Mouse (Mus musculus): ENCODE results near the gene Cavin1. TPM values are rescaled to one million over a fixed set of nuclear protein-coding genes. Genes with fewer than 3 reads are reported as not detected.
A peak's percentile ranks its signal among the peaks of the same experiment; 100 is the strongest.

The Cavin1 gene
- total RNA-seq, 1 experiment, result 30.7 TPM

DNA sequence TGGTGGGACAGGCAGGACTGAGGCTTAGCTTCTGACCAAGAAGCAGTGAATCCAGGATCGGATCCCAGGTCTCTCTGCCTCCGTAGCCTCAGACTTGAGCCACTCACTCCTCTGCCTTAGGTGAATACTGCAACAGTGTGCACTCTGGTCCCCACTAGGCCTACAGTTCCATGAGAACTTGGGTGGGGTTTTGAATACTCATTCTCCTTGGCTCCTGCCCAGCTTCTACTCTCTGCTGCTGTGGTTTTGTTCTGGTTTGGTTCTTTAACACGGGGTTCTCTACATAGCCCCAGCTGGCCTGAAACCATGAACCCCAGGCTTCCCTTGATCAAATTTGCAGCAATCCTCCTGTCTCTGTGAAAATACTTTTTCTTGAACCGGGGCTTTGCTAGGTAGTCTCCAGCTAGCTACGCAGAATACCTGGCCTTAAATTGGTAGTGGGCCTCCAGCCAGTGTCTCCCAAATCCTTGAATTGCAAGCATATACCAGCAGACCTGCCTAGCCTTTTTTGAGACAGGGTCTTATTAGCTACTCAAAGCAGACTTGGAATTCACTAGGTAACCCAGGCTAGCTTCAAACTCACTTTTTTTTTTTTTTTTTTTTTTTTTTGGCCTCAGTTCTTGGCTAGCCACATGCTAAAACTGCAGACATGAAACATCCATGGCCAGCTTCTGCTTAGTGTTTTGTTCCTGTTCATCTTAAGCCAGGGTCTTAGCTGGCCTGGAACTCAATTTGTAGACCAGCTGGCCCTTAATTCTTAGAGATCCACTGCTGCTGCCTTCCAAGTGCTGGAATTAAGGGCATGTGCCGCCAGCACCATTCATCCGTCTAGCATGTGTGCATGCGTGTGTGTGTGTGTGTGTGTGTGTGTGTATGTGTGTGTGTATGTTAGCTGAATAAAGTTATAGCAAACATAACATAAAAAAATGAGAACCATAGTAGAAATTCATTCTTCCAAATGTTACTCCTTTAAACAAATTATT, 35.0 kb downstream of the Cavin1 start:
- TF ChIP-seq ZNF384 (IDR thresholded peaks at IDR 0.05; ENCODE audit: low read depth, low read length) (0 out of 2 replicates have a peak, but pooled peaks have one; percentile 40), MAFK (IDR thresholded peaks at IDR 0.05; ENCODE audit: insufficient read depth, low read depth, low read length) (no peak)
- H3K27ac ChIP-seq (ENCODE audit: insufficient read depth, low read depth, low read length, poor library complexity, severe bottlenecking), result no peak overlapping the region; the same call in 1 of the 2 replicates
- peak overlapping the region; percentile 15; the same call in 1 of the 2 replicates for H3K9ac ChIP-seq (ENCODE audit: insufficient read depth, low read depth, low read length, poor library complexity, severe bottlenecking)
- in situ Hi-C loops (cut with MboI; ENCODE audit: low sequenced_read_pairs in 2 of 2, unreplicated experiment in 2 of 2), result no loop called here
- H3K36me3 ChIP-seq (ENCODE audit: control insufficient read depth, insufficient read depth, low read length, poor library complexity, severe bottlenecking), result peaks cover 1% of the 10 kb centered on the region
- H3K9me3 ChIP-seq (ENCODE audit: control insufficient read depth, insufficient read depth, low read depth, low read length), result no peaks in the 10 kb centered on the region
- H3K4me1 ChIP-seq (ENCODE audit: control insufficient read depth in 2 of 2, insufficient read depth in 2 of 2, low read length in 2 of 2, poor library complexity in 1 of 2), result peaks cover 8 to 17% of the 10 kb centered on the region in 2 experiments
- DNase-seq (ENCODE audit: low read depth, low spot score), result no peak
- no peak overlapping the region for H3K4me3 ChIP-seq (ENCODE audit: insufficient read depth in 1 of 2, low read depth in 1 of 2, low read length in 2 of 2, poor library complexity in 1 of 2, severe bottlenecking in 1 of 2)

DNA sequence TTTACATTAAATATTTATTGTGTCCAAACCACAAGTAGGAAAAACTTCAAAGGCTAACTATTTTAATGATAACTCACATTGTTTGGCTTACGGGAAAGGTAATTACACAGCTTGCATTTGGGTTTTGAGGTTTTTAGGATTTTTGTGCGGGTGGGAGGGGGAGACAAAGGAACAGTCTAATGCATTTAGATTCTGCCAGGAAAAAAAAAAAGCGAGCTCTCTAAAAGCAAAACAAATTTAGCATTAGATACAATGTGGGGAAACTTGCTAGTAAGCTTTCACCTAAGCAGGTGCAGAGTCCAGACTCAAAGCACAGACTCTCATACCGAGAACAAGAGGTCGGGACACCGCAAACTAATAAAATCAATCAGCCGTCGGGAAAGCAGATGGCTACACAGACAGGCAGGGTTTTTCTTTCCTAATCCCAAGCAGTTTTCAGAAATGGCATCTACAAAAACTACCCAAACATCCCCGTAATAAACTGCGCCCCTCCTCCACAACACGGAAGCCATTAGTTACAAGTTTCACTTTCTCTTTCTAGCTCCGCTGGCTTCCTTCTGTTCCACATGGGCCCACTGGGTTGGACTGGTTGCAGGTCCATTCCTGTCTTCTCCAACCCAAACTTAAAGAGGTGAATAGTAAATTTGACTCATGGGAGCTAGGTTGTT, 39.3 kb downstream of the Cavin1 start:
- in situ Hi-C loops (cut with MboI; ENCODE audit: low sequenced_read_pairs in 2 of 2, unreplicated experiment in 2 of 2), result no loop called here
- DNase-seq (ENCODE audit: low read depth, low spot score), result no peak
- H3K9ac ChIP-seq (ENCODE audit: insufficient read depth, low read depth, low read length, poor library complexity, severe bottlenecking), result no peak overlapping the region

DNA sequence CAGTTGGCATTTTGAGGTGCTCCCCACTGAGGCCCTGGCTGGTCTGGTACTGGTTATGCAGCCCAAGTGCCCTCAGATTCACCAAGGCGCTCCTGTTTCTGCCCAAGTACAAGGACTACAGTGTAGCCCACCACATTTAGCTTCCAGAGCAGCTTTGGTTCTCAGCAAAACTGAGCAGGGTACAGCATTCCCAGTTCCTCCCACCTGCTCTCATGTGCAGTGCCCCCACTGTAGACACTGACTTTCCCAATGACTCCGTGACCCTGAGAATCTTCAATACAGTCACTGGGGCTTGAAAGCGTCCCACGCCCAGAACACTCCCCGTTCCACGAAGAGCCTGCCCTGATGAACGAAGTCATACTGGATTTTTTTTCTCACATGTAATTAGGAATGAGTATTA, 40.1 kb downstream of the Cavin1 start:
- Histone ChIP-seq H3K27ac (ENCODE audit: insufficient read depth, low read depth, low read length, poor library complexity, severe bottlenecking) (no peak overlapping the region), H3K4me3 (ENCODE audit: insufficient read depth in 1 of 2, low read depth in 1 of 2, low read length in 2 of 2, poor library complexity in 1 of 2, severe bottlenecking in 1 of 2) (no peak overlapping the region), H3K9me3 (ENCODE audit: control insufficient read depth, insufficient read depth, low read depth, low read length) (no peaks in the 10 kb centered on the region), H3K36me3 (ENCODE audit: control insufficient read depth, insufficient read depth, low read length, poor library complexity, severe bottlenecking) (peaks cover 3% of the 10 kb centered on the region), H3K4me1 (ENCODE audit: control insufficient read depth in 2 of 2, insufficient read depth in 2 of 2, low read length in 2 of 2, poor library complexity in 1 of 2) (peaks cover 7 to 15% of the 10 kb centered on the region in 2 experiments; a peak in 3 of 4 replicates), H3K9ac (ENCODE audit: insufficient read depth, low read depth, low read length, poor library complexity, severe bottlenecking) (no peak overlapping the region)
- no peak for DNase-seq (ENCODE audit: low read depth, low spot score)
- in situ Hi-C loops (cut with MboI; ENCODE audit: low sequenced_read_pairs in 2 of 2, unreplicated experiment in 2 of 2), result no loop called here
- no peak for TF ChIP-seq ZC3H11A (IDR thresholded peaks at IDR 0.05; ENCODE audit: borderline replicate concordance, low read depth, low read length)
- TF ChIP-seq MAFK (IDR thresholded peaks at IDR 0.05; ENCODE audit: insufficient read depth, low read depth, low read length), result no peak
- no peak for TF ChIP-seq ZNF384 (IDR thresholded peaks at IDR 0.05; ENCODE audit: low read depth, low read length)
- no peak for TF ChIP-seq HCFC1 (IDR thresholded peaks at IDR 0.05; ENCODE audit: borderline replicate concordance, insufficient read depth, low read length)
- no peak for TF ChIP-seq CHD2 (IDR thresholded peaks at IDR 0.05; ENCODE audit: low read depth, low read length)

More for the DNA sequence above, 39.3 kb downstream of the Cavin1 start:
- Histone ChIP-seq H3K36me3 (ENCODE audit: control insufficient read depth, insufficient read depth, low read length, poor library complexity, severe bottlenecking) (peaks cover 3% of the 10 kb centered on the region), H3K4me1 (ENCODE audit: control insufficient read depth in 2 of 2, insufficient read depth in 2 of 2, low read length in 2 of 2, poor library complexity in 1 of 2) (peaks cover 8 to 17% of the 10 kb centered on the region in 2 experiments; a peak in 3 of 4 replicates), H3K4me3 (ENCODE audit: insufficient read depth in 1 of 2, low read depth in 1 of 2, low read length in 2 of 2, poor library complexity in 1 of 2, severe bottlenecking in 1 of 2) (no peak overlapping the region), H3K27ac (ENCODE audit: insufficient read depth, low read depth, low read length, poor library complexity, severe bottlenecking) (no peak overlapping the region), H3K9me3 (ENCODE audit: control insufficient read depth, insufficient read depth, low read depth, low read length) (no peaks in the 10 kb centered on the region)
- TF ChIP-seq ZNF384 (IDR thresholded peaks at IDR 0.05; ENCODE audit: low read depth, low read length), result no peak
- TF ChIP-seq MAFK (IDR thresholded peaks at IDR 0.05; ENCODE audit: insufficient read depth, low read depth, low read length), result no peak
- no peak for TF ChIP-seq HCFC1 (IDR thresholded peaks at IDR 0.05; ENCODE audit: borderline replicate concordance, insufficient read depth, low read length)
- TF ChIP-seq ZC3H11A (IDR thresholded peaks at IDR 0.05; ENCODE audit: borderline replicate concordance, low read depth, low read length), result no peak
- TF ChIP-seq CHD2 (IDR thresholded peaks at IDR 0.05; ENCODE audit: low read depth, low read length), result no peak

DNA sequence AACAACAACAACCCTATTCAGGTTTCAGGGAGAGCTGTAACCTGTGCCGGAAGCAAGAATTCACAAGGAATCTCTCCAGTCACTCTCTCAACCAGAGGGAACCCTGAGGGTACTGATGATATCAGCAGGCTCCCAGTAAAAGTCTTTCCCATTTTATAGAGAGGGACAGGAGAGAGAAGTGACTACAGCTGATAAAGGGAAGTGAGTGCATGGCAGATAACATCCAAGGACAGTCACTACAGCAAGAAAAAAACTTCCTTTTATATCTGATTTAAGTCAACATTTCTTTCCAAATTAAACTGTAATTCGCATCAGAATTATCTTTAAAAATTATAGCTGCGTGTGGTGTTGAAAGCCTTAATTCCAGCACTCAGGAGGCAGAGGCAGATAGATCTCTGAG, 43.3 kb downstream of the Cavin1 start:
- H3K9me3 ChIP-seq (ENCODE audit: control insufficient read depth, insufficient read depth, low read depth, low read length), result no peaks in the 10 kb centered on the region
- peaks cover 3% of the 10 kb centered on the region; the same call in 1 of the 2 replicates for H3K36me3 ChIP-seq (ENCODE audit: control insufficient read depth, insufficient read depth, low read length, poor library complexity, severe bottlenecking)

More for the DNA sequence above, 43.3 kb downstream of the Cavin1 start:
- H3K4me3 ChIP-seq (ENCODE audit: insufficient read depth in 1 of 2, low read depth in 1 of 2, low read length in 2 of 2, poor library complexity in 1 of 2, severe bottlenecking in 1 of 2), result no peak overlapping the region
- H3K27ac ChIP-seq (ENCODE audit: insufficient read depth, low read depth, low read length, poor library complexity, severe bottlenecking), result no peak overlapping the region
- TF ChIP-seq ZC3H11A (IDR thresholded peaks at IDR 0.05; ENCODE audit: borderline replicate concordance, low read depth, low read length) (no peak), CHD2 (IDR thresholded peaks at IDR 0.05; ENCODE audit: low read depth, low read length) (no peak), ZNF384 (IDR thresholded peaks at IDR 0.05; ENCODE audit: low read depth, low read length) (no peak), HCFC1 (IDR thresholded peaks at IDR 0.05; ENCODE audit: borderline replicate concordance, insufficient read depth, low read length) (no peak), MAFK (IDR thresholded peaks at IDR 0.05; ENCODE audit: insufficient read depth, low read depth, low read length) (no peak)
- DNase-seq (ENCODE audit: low read depth, low spot score), result no peak
- H3K4me1 ChIP-seq (ENCODE audit: control insufficient read depth in 2 of 2, insufficient read depth in 2 of 2, low read length in 2 of 2, poor library complexity in 1 of 2), result peaks cover 1 to 8% of the 10 kb centered on the region in 2 experiments; a peak in 2 of 4 replicates
- in situ Hi-C loops (cut with MboI; ENCODE audit: low sequenced_read_pairs in 2 of 2, unreplicated experiment in 2 of 2), result no loop called here
- H3K9ac ChIP-seq (ENCODE audit: insufficient read depth, low read depth, low read length, poor library complexity, severe bottlenecking), result no peak overlapping the region; the same call in 1 of the 2 replicates
